Mouse (Mus musculus): ENCODE measurements at regions not wholly inside any gene's neighbourhood (a gene's known extent, or its start where the extent isn't known, plus 50 kb on each side); places are given as distances from the start of the nearest gene placed in this dataset.

DNA sequence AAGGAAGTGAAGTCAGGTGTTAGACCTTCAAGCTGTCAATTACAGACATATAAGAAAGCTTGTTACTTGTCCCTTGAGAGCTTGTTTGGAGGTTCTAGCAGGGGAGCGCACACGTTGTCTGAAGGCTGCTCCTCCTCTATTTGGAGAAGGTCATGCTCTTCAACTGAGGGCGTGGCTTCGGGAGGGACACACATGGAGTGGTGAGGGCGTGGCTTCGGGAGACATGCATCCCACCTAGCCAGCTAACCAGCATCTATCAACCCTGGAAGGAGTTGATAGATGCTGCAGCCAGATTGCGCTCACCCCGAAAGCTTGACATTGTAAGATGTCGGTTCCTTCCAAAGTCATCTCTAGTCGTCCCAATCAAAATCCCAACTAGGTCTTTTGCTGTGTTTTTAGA is 94.9 kb upstream of the Mylip start:
- Histone ChIP-seq H3K4me3 (replicated peaks; ENCODE audit: control insufficient read depth, low read depth, low read length) (no peak overlapping the region), H3K27ac (ENCODE audit: control insufficient read depth, insufficient read depth, low read depth, low read length, poor library complexity) (no peak overlapping the region), H3K4me1 (ENCODE audit: control insufficient read depth, insufficient read depth, low read length) (no peaks in the 10 kb centered on the region)
- WGBS, result 88% methylated on average over 10 of the region's 10 CpGs
- TF ChIP-seq CTCF (IDR thresholded peaks at IDR 0.05; ENCODE audit: control insufficient read depth, insufficient read depth, low read length), result no peak
- no peak for TF ChIP-seq POLR2A (IDR thresholded peaks at IDR 0.05; ENCODE audit: borderline replicate concordance, control insufficient read depth, low read depth, low read length)

GRCm38 (mm10) chr13:45300610-45301009 is 88.9 kb upstream of the Mylip start:
- Histone ChIP-seq H3K4me3 (replicated peaks; ENCODE audit: control insufficient read depth, low read depth, low read length) (no peak overlapping the region), H3K4me1 (ENCODE audit: control insufficient read depth, insufficient read depth, low read length) (no peaks in the 10 kb centered on the region), H3K27ac (ENCODE audit: control insufficient read depth, insufficient read depth, low read depth, low read length, poor library complexity) (no peak overlapping the region)
- TF ChIP-seq CTCF (IDR thresholded peaks at IDR 0.05; ENCODE audit: control insufficient read depth, insufficient read depth, low read length) (no peak), POLR2A (IDR thresholded peaks at IDR 0.05; ENCODE audit: borderline replicate concordance, control insufficient read depth, low read depth, low read length) (no peak)
- whole genome bisulfite sequencing, result 86% methylated on average over 8 of the region's 8 CpGs

DNA sequence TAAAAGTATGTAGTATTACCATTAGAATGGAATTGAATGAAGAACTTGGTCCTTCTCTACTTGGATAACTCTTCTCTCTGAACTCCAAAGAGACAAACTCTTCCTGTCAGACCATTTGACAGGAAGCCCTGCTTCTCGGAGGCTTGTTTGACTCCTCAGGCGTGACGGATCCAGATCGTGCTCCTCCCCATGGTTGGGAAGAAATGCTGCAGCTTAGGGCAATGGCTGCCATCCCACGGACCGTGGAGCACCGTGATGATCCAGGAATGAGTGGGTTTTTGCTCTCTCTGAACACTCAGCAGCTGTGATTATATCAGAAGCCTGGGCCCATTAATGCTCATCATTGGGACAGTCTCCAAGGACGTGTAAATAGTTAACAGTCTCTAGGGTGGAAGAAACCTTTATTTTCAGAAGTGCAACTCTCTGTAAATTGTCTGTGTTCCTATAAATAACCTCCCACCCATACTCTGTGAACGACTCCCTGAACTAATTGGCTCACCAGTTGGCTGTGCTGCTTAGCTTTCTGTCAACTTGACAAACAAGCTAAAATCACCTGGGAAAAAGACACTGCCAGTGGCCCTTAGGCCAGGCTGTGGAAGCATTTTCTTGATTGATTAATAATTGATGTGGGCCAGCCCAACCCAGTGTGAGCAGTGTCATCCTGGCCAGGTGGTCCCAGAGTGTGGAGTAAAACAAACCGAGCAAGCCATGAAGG is 88.2 kb upstream of the Mylip start:
- Histone ChIP-seq H3K27ac (ENCODE audit: control insufficient read depth, insufficient read depth, low read depth, low read length, poor library complexity) (no peak overlapping the region), H3K4me3 (replicated peaks; ENCODE audit: control insufficient read depth, low read depth, low read length) (no peak overlapping the region), H3K4me1 (ENCODE audit: control insufficient read depth, insufficient read depth, low read length) (no peaks in the 10 kb centered on the region)
- TF ChIP-seq POLR2A (IDR thresholded peaks at IDR 0.05; ENCODE audit: borderline replicate concordance, control insufficient read depth, low read depth, low read length), result no peak
- no peak for TF ChIP-seq CTCF (IDR thresholded peaks at IDR 0.05; ENCODE audit: control insufficient read depth, insufficient read depth, low read length)
- WGBS, result 76% methylated on average over 10 of the region's 10 CpGs

DNA sequence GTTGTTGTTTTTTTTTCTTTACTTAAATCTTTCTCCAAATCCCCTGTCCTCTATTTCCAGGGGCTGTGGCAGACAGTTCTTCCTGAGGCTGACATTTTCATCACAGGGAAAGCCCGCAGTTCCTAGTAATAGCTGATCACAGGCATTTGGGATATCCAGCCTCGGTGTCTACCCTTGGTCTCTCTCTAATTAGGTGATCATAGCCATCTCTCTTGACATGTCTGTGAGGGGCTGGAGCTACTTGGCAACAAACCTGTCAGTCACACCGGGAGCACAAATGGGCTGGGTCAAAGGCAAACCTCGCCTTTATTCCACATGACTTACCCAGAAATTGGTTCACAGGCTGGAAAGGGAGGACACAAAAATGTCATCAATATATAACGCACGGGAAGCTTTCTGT is 86.7 kb upstream of the Mylip start:
- Histone ChIP-seq H3K4me1 (ENCODE audit: control insufficient read depth, insufficient read depth, low read length) (no peaks in the 10 kb centered on the region), H3K4me3 (replicated peaks; ENCODE audit: control insufficient read depth, low read depth, low read length) (no peak overlapping the region), H3K27ac (ENCODE audit: control insufficient read depth, insufficient read depth, low read depth, low read length, poor library complexity) (no peak overlapping the region)
- TF ChIP-seq POLR2A (IDR thresholded peaks at IDR 0.05; ENCODE audit: borderline replicate concordance, control insufficient read depth, low read depth, low read length) (no peak), CTCF (IDR thresholded peaks at IDR 0.05; ENCODE audit: control insufficient read depth, insufficient read depth, low read length) (no peak)
- 80% methylated on average over 6 of the region's 6 CpGs for whole genome bisulfite sequencing

- Histone ChIP-seq H3K4me3 (replicated peaks; ENCODE audit: control insufficient read depth, low read depth, low read length) (no peak overlapping the region), H3K4me1 (ENCODE audit: control insufficient read depth, insufficient read depth, low read length) (no peaks in the 10 kb centered on the region), H3K27ac (ENCODE audit: control insufficient read depth, insufficient read depth, low read depth, low read length, poor library complexity) (no peak overlapping the region)
- 81% methylated on average over 5 of the region's 5 CpGs for WGBS
- TF ChIP-seq CTCF (IDR thresholded peaks at IDR 0.05; ENCODE audit: control insufficient read depth, insufficient read depth, low read length), result no peak
- TF ChIP-seq POLR2A (IDR thresholded peaks at IDR 0.05; ENCODE audit: borderline replicate concordance, control insufficient read depth, low read depth, low read length), result no peak
Observed at GRCm38 (mm10) chr13:45306177-45306576, 83.4 kb upstream of the Mylip start.

DNA sequence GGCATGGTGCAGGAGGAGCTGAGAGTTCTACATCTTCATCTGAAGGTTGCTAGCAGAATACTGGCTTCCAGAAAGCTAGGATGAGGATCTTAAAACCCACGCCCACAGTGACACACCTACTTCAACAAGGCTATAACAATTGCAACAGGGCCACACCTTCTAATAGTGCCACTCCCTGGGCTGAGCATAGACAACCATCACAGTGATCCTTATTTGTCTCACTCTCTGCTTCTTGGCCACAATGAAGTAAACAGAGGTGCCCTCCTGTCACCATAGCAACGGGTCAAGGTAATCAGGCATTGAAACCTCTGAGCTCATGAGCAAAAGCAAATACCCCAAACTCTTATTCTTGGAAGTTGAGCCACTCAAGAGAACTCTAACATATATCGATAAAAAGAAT is 82.3 kb upstream of the Mylip start:
- TF ChIP-seq POLR2A (IDR thresholded peaks at IDR 0.05; ENCODE audit: borderline replicate concordance, control insufficient read depth, low read depth, low read length) (no peak), CTCF (IDR thresholded peaks at IDR 0.05; ENCODE audit: control insufficient read depth, insufficient read depth, low read length) (no peak)
- Histone ChIP-seq H3K4me1 (ENCODE audit: control insufficient read depth, insufficient read depth, low read length) (no peaks in the 10 kb centered on the region), H3K27ac (ENCODE audit: control insufficient read depth, insufficient read depth, low read depth, low read length, poor library complexity) (no peak overlapping the region), H3K4me3 (replicated peaks; ENCODE audit: control insufficient read depth, low read depth, low read length) (no peak overlapping the region)
- WGBS, result 81% methylated on average over 3 of the region's 3 CpGs

- TF ChIP-seq CTCF (IDR thresholded peaks at IDR 0.05; ENCODE audit: control insufficient read depth, insufficient read depth, low read length), result no peak
- TF ChIP-seq POLR2A (IDR thresholded peaks at IDR 0.05; ENCODE audit: borderline replicate concordance, control insufficient read depth, low read depth, low read length), result no peak
- WGBS, result 82% methylated on average over 6 of the region's 6 CpGs
- no peaks in the 10 kb centered on the region for H3K4me1 ChIP-seq (ENCODE audit: control insufficient read depth, insufficient read depth, low read length)
- H3K4me3 ChIP-seq (replicated peaks; ENCODE audit: control insufficient read depth, low read depth, low read length), result no peak overlapping the region
- no peak overlapping the region for H3K27ac ChIP-seq (ENCODE audit: control insufficient read depth, insufficient read depth, low read depth, low read length, poor library complexity)
Observed at GRCm38 (mm10) chr13:45319646-45320045, 69.9 kb upstream of the Mylip start.

- H3K27ac ChIP-seq (ENCODE audit: control insufficient read depth, insufficient read depth, low read depth, low read length, poor library complexity), result peak overlapping the region; percentile 12; the same call in 1 of the 2 replicates
- no peak overlapping the region for H3K4me3 ChIP-seq (replicated peaks; ENCODE audit: control insufficient read depth, low read depth, low read length)
- H3K4me1 ChIP-seq (ENCODE audit: control insufficient read depth, insufficient read depth, low read length), result peaks cover 10% of the 10 kb centered on the region
- TF ChIP-seq CTCF (IDR thresholded peaks at IDR 0.05; ENCODE audit: control insufficient read depth, insufficient read depth, low read length), result no peak
- no peak for TF ChIP-seq POLR2A (IDR thresholded peaks at IDR 0.05; ENCODE audit: borderline replicate concordance, control insufficient read depth, low read depth, low read length)
- WGBS, result 72% methylated on average over 7 of the region's 7 CpGs
Observed at GRCm38 (mm10) chr13:45325736-45326293, 63.7 kb upstream of the Mylip start.
